Mouse (Mus musculus): Measurements from ENCODE around the gene Nfib. TPM values are rescaled to one million over a fixed set of nuclear protein-coding genes. Genes with fewer than 3 reads are reported as not detected.

Gene Nfib
- total and polyA plus RNA-seq, 3 experiments, result 0.04 to 0.11 (median 0.09) TPM

GRCm38 (mm10) chr4:82517311-82517710 lies 188.2 kb downstream of the Nfib start:
- Histone ChIP-seq H3K4me3 (replicated peaks in 1 of 3; ENCODE audit: low read depth in 2 of 3, low read length in 2 of 3, poor library complexity in 1 of 3) (no peak overlapping the region), H3K36me3 (replicated peaks in 1 of 2; ENCODE audit: control insufficient read depth in 1 of 2, insufficient read depth in 1 of 2, low read length in 1 of 2) (no peaks in the 10 kb centered on the region), H3K4me1 (ENCODE audit: control insufficient read depth in 1 of 2, insufficient read depth in 2 of 2) (peaks cover 0 to 3% of the 10 kb centered on the region in 2 experiments; a peak in 2 of 4 replicates), H3K9ac (ENCODE audit: insufficient read depth, low read depth) (no peak overlapping the region), H3K79me2 (replicated peaks; ENCODE audit: control insufficient read depth, extremely low read depth, insufficient read depth, poor library complexity, severe bottlenecking) (no peaks in the 10 kb centered on the region), H3K4me2 (ENCODE audit: insufficient read depth, low read depth, poor library complexity, severe bottlenecking) (peak overlapping the region; percentile 75; the same call in 1 of the 2 replicates), H3K27me3 (replicated peaks) (no peaks in the 10 kb centered on the region), H3K27ac (ENCODE audit: insufficient read depth, low read depth) (no peak overlapping the region), H3K9me3 (replicated peaks; ENCODE audit: low read length) (peaks cover 2% of the 10 kb centered on the region)
- in situ Hi-C loops (cut with MboI; ENCODE audit: low pct_ligation_motif_present, low pct_unique_long_range_greater_than_20kb, low sequenced_read_pairs) (no loop called here), dilution Hi-C loops (cut with MboI; ENCODE audit: extremely low pct_ligation_motif_present, extremely low pct_unique_long_range_greater_than_20kb, low sequenced_read_pairs) (no loop called here)
- TF ChIP-seq CHD1 (IDR thresholded peaks at IDR 0.05; ENCODE audit: low read depth, low read length) (no peak), GABPA (IDR thresholded peaks at IDR 0.05; ENCODE audit: insufficient replicate concordance, low read depth, low read length) (no peak), IRF4 (IDR thresholded peaks at IDR 0.05; ENCODE audit: low read depth, low read length) (peak; percentile 83), USF1 (IDR thresholded peaks at IDR 0.05; ENCODE audit: low read depth, low read length) (no peak), JUND (conservative IDR thresholded peaks at IDR 0.05; ENCODE audit: low read depth, low read length) (peak; percentile 82), JUN (IDR thresholded peaks at IDR 0.05; ENCODE audit: insufficient read depth, low read depth, low read length) (peak; percentile 56; the same call in 1 of the 2 replicates), NRF1 (IDR thresholded peaks at IDR 0.05; ENCODE audit: low read depth, low read length) (no peak), SIN3A (IDR thresholded peaks at IDR 0.05; ENCODE audit: low read length) (no peak), BHLHE40 (IDR thresholded peaks at IDR 0.05; ENCODE audit: low read depth, low read length) (peak; percentile 56; the same call in 1 of the 2 replicates), ZNF384 (IDR thresholded peaks at IDR 0.05; ENCODE audit: low read depth, low read length) (no peak), MAX (IDR thresholded peaks at IDR 0.05; ENCODE audit: low read length) (no peak), ZC3H11A (IDR thresholded peaks at IDR 0.05; ENCODE audit: low read depth, low read length) (no peak), USF2 (conservative IDR thresholded peaks at IDR 0.05; ENCODE audit: low read depth, low read length) (no peak), RCOR1 (conservative IDR thresholded peaks at IDR 0.05; ENCODE audit: low read depth, low read length) (no peak), EP300 (IDR thresholded peaks at IDR 0.05; ENCODE audit: low read length) (peak; percentile 73), CHD2 (IDR thresholded peaks at IDR 0.05; ENCODE audit: low read length) (no peak), RAD21 (IDR thresholded peaks at IDR 0.05; ENCODE audit: low read depth, low read length) (no peak), POLR2A (IDR thresholded peaks at IDR 0.05; ENCODE audit: low read depth, low read length) (no peak)
- DNase-seq (ENCODE audit: extremely low read depth), result no peak

GRCm38 (mm10) chr4:82516211-82516795 lies 189.2 kb downstream of the Nfib start:
- Histone ChIP-seq H3K4me1 (ENCODE audit: control insufficient read depth in 1 of 2, insufficient read depth in 2 of 2) (peaks cover 0 to 3% of the 10 kb centered on the region in 2 experiments; a peak in 2 of 4 replicates), H3K79me2 (replicated peaks; ENCODE audit: control insufficient read depth, extremely low read depth, insufficient read depth, poor library complexity, severe bottlenecking) (no peaks in the 10 kb centered on the region), H3K4me3 (replicated peaks in 1 of 3; ENCODE audit: low read depth in 2 of 3, low read length in 2 of 3, poor library complexity in 1 of 3) (no peak overlapping the region), H3K27ac (ENCODE audit: insufficient read depth, low read depth) (no peak overlapping the region), H3K9me3 (replicated peaks; ENCODE audit: low read length) (peaks cover 2% of the 10 kb centered on the region), H3K27me3 (replicated peaks) (no peaks in the 10 kb centered on the region), H3K4me2 (ENCODE audit: insufficient read depth, low read depth, poor library complexity, severe bottlenecking) (no peak overlapping the region), H3K9ac (ENCODE audit: insufficient read depth, low read depth) (no peak overlapping the region), H3K36me3 (replicated peaks in 1 of 2; ENCODE audit: control insufficient read depth in 1 of 2, insufficient read depth in 1 of 2, low read length in 1 of 2) (no peaks in the 10 kb centered on the region)
- DNase-seq (ENCODE audit: extremely low read depth), result peak; percentile 21
- in situ Hi-C loops (cut with MboI; ENCODE audit: low pct_ligation_motif_present, low pct_unique_long_range_greater_than_20kb, low sequenced_read_pairs), result no loop called here
- TF ChIP-seq EP300 (IDR thresholded peaks at IDR 0.05; ENCODE audit: low read length), result peak; percentile 17; the same call in 1 of the 2 replicates
- no peak for TF ChIP-seq MAX (IDR thresholded peaks at IDR 0.05; ENCODE audit: low read length)
- no peak for TF ChIP-seq KAT2A (IDR thresholded peaks at IDR 0.05; ENCODE audit: insufficient replicate concordance, low read length)
- no peak for TF ChIP-seq CTCF (conservative IDR thresholded peaks at IDR 0.05 in 1 of 2, IDR thresholded peaks at IDR 0.05 in 1 of 2; ENCODE audit: low read depth in 2 of 2, low read length in 2 of 2)
- TF ChIP-seq BHLHE40 (IDR thresholded peaks at IDR 0.05; ENCODE audit: low read depth, low read length), result 0 out of 2 replicates have a peak, but pooled peaks have one; percentile 15
- 0 out of 2 replicates have a peak, but pooled peaks have one; percentile 11 for TF ChIP-seq JUN (IDR thresholded peaks at IDR 0.05; ENCODE audit: insufficient read depth, low read depth, low read length)
- peak; percentile 84 for TF ChIP-seq ZNF384 (IDR thresholded peaks at IDR 0.05; ENCODE audit: low read depth, low read length)
- TF ChIP-seq E2F4 (IDR thresholded peaks at IDR 0.05; ENCODE audit: insufficient replicate concordance, low read depth, low read length), result no peak
- TF ChIP-seq ZKSCAN1 (IDR thresholded peaks at IDR 0.05; ENCODE audit: borderline replicate concordance, low read depth, low read length), result no peak
- 0 out of 2 replicates have a peak, but pooled peaks have one; percentile 10 for TF ChIP-seq JUND (conservative IDR thresholded peaks at IDR 0.05; ENCODE audit: low read depth, low read length)
- TF ChIP-seq RAD21 (IDR thresholded peaks at IDR 0.05; ENCODE audit: low read depth, low read length), result no peak
- dilution Hi-C loops (cut with MboI; ENCODE audit: extremely low pct_ligation_motif_present, extremely low pct_unique_long_range_greater_than_20kb, low sequenced_read_pairs), result no loop called here

Measured in CH12.LX (cell line).